Mouse (Mus musculus) heart, postnatal 25 days (tissue): ENCODE measurements around the gene Atf4. TPM values are rescaled to one million over a fixed set of nuclear protein-coding genes. Genes with fewer than 3 reads are reported as not detected.

ENCODE experiments used
- DNase-seq: peaks from one replicate; pipeline ENCODE4 v3.0.0; 2022; ENCODE audit warnings: low spot score
- intact Hi-C: fragments of 180-260 bp; cut with DNase I; formaldehyde crosslinking; loops from one replicate; pipeline ENCODE4 v1.15.1; 2025
- total RNA-seq, 2 experiments: library from RNA; stranded (reverse); gene quantifications; 2 replicates each; pipeline ENCODE4 v1.2.3; 2021

The Atf4 gene
- total RNA-seq, result 10 to 100 TPM; 58.3 to 81.7 TPM

DNA sequence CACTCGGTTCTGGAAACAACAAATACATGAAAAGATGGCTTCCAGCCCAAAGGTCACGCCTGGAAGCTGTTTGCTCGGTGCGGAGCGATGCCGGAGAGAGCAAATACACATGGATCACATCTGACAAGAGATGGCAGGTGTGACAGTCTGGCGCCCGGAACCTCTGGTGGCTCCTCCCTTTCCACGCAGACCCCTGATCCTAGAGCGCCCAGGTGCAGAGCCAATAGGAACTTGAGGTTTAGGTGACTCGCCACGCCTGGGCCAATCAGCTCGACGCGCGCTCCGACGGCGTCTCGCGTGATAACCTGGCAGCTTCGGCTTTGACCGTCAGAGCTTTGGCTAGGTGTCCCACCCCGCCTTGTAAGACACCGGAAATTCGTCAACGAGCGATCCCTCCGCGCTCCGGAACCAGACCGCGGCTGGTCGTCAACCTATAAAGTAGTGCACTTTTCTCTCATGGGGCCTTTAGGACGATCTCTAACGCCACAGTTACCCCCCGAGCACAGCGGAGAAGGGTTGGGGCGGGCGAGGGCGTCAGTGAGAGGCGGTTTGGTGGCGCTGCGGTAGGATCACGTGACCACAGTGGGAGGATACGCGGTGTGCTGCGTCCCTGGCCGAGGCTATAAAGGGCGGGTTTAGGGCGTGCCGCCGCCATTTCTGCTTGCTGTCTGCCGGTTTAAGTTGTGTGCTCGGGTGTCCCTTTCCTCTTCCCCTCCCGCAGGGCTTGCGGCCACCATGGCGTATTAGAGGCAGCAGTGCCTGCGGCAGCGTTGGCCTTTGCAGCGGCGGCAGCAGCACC lies at the start of gene Atf4:
TSS of gene Atf4 (plus strand) at position 338 of the 799 bp plus-strand sequence.
- intact Hi-C loops, result loop anchor here (1.0 kb wide), 1 partner anchor 20 kb away; the partner anchor contains the start of gene AC140267.1

GRCm38 (mm10) chr15:80206057-80206565 lies 48.9 kb upstream of the Atf4 start:
- intact Hi-C loops, result no loop called here

More for the DNA sequence above, at the start of gene Atf4:
- peak; percentile 98 for DNase-seq

DNA sequence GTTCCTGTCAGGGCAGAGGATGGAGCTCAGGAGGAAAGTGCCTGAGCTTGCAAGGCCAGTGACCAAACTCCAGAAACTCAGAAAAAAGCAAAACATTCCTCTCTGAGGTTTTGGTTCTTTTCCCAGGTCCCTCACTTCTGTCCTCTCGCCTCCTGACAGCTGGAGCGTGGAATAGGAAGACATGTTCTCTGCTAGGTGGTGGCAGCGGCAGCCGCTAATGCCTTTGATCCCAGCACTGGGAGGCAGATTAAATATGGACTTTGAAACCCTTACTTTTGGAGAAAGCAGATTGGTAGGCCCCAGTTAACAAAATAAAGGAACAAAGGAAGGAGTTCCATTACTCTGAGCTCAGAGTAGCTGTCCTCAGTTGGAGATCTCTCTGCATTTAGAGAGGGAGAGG lies 46.5 kb upstream of the Atf4 start:
- DNase-seq, result no peak
- intact Hi-C loops, result no loop called here

More at GRCm38 (mm10) chr15:80206057-80206565, 48.9 kb upstream of the Atf4 start:
- no peak for DNase-seq

- DNase-seq, result no peak
- intact Hi-C loops, result no loop called here
Observed at GRCm38 (mm10) chr15:80213688-80214087, 41.3 kb upstream of the Atf4 start.

GRCm38 (mm10) chr15:80215716-80216479 lies 39.1 kb upstream of the Atf4 start:
- intact Hi-C loops, result no loop called here
- no peak for DNase-seq

GRCm38 (mm10) chr15:80216480-80216820 lies 38.5 kb upstream of the Atf4 start:
- intact Hi-C loops, result no loop called here
- DNase-seq, result no peak

- intact Hi-C loops, result no loop called here
- DNase-seq, result no peak
Observed at GRCm38 (mm10) chr15:80217476-80217875, 37.5 kb upstream of the Atf4 start.

GRCm38 (mm10) chr15:80219211-80219610 lies 35.8 kb upstream of the Atf4 start:
- no peak for DNase-seq
- intact Hi-C loops, result no loop called here

DNA sequence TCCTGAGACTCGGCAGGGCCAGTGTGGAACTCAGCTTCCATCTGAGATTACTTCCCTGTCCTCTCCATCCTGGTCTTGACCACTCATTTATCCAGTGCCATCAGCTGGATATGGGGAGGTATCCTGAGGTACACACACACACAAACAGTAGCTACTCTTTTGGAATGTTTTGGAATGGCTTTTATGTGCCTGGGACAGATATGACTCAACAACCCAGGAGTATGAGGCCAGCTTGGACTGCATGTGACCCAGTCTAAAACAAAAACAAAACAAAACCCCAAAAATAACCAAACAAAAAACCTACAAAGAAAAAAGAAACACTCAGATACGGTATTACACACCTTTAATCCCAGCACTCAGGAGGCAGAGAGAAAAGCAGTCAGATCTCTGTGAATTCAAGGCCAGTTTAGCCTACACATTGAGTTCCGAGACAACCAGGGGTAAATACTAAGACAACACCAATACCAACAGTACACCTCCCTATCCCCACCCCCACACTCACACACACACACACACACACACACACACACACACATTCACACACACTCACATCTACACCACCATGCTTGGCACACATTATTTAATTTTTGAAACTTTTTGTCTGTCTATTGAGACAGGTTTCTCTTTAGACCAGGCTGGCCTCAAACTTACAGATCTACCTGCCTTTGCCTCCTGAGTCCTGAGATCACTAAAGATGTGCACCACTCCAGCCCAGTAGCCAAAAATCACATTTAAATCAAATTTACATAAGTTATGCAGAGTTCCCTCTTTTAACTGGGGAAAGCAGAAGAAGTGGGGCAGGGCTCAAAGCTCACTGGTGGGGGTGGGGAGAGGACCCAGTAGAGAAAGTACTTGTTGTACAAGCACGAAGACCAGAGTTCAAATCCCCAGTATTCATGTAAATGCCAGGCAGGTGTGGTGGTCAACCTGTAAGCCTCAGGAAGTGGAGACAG lies 35.0 kb upstream of the Atf4 start:
- no peak for DNase-seq
- intact Hi-C loops, result loop anchor here (5.0 to 10.0 kb wide), 2 partner anchors 128 to 275 kb away; partner anchors contain the start of genes Rpl3 and Syngr1

- no peak for DNase-seq
- intact Hi-C loops, result loop anchor here (5.0 to 10.0 kb wide), 2 partner anchors 129 to 276 kb away; partner anchors contain the start of genes Rpl3 and Syngr1
Observed at GRCm38 (mm10) chr15:80221031-80221430, 34.0 kb upstream of the Atf4 start.

DNA sequence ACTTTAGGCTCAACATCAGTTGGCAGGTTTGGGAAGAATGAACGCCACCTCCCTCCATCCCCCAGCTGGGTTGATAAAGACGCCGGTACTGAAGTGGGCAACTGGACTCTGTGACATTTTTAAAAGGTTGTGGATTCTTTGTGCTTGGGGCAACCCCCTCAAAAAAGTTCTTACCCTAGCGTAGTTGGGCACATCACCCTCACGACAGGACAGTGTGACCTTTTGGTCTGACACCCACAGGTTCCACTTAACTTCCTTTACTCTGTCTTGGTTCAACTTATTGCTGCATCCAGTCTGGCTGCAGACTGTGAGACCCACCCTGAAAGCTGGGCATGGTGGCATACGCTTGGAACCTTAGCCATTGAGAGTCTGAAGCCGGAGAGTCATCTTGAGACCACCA lies 31.2 kb upstream of the Atf4 start:
- intact Hi-C loops, result loop anchor here (5.0 to 10.0 kb wide), 2 partner anchors 131 to 279 kb away; partner anchors contain the start of genes Rpl3 and Syngr1
- DNase-seq, result no peak

DNA sequence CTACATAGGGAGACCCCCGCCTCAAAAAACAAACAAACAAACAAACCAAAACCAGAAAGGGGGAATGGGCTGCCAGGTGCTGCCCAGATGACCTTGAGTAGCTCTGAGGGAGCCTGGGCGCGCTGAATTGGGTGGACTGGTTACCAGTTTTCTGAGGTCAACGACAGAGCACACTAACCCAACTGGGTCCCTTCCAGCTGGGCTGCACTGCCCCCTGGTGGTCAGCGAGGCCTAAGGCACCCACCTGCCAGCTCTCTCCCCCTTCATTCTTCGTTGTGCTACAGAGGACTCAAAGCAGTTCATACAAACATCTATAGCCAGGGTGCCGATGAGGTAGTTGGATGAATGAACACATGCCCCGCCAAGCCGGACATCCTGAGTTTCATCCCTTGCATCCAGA lies 29.8 kb upstream of the Atf4 start:
- DNase-seq, result no peak
- intact Hi-C loops, result loop anchor here (5.0 to 10.0 kb wide), 3 partner anchors 37 to 280 kb away; partner anchors contain the start of genes Rps19bp1 and Tab1

DNA sequence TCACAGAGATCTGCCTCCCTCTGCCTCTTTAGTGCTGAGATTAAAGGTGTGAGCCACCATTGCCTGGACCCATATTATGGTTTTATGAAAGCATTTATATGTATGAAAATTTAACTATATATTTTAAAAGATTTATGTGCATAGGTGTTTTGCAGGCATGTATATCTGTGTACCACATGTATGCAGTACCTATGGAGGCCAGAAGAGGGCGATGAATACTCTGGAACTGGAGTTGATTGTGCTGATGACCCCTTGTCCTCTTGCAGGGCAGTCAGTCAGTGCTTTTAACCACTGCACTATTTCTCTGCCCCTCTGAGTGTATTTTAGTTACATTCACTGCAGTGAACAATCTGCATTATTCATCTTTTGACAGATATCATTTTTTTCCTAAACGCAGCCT lies 29.2 kb upstream of the Atf4 start:
- DNase-seq, result no peak
- intact Hi-C loops, result loop anchor here (5.0 to 10.0 kb wide), 3 partner anchors 37 to 281 kb away; partner anchors contain the start of genes Rps19bp1 and Tab1

- no peak for DNase-seq
- intact Hi-C loops, result loop anchor here (5.0 to 10.0 kb wide), 3 partner anchors 34 to 283 kb away; partner anchors contain the start of genes Rps19bp1 and Tab1
Observed at GRCm38 (mm10) chr15:80228071-80228800, 26.7 kb upstream of the Atf4 start.

- intact Hi-C loops, result no loop called here
- DNase-seq, result no peak
Observed at GRCm38 (mm10) chr15:80232331-80232730, 22.7 kb upstream of the Atf4 start.

DNA sequence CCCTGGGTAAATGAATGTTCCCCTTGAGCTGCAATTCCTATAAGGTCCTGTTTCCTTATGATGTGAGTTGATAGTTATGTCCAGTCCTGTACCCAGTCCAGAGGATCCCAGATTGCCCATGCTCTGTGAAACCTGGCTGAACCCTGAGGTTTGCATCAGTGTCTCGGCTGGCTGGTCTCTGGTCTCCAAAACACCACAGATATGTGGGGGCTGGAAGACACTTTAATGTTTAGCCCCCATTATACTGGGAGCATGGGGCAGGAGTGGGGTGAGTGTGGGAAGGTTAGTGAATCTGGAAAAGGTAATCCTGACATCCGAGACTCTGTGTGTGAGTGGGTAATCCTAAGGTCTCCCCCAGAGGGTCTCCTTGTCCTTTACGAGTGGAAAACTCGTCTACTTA lies 21.9 kb upstream of the Atf4 start:
- no peak for DNase-seq

GRCm38 (mm10) chr15:80233733-80234509 lies 21.1 kb upstream of the Atf4 start, which contains the start of gene Mief1:
Mief1 (plus strand) TSS chr15:80234018.
- intact Hi-C loops, result no loop called here
- peak; percentile 96 for DNase-seq

More for the DNA sequence above, 21.9 kb upstream of the Atf4 start:
- intact Hi-C loops, result no loop called here

- intact Hi-C loops, result loop anchor here (1.0 kb wide), 1 partner anchor 19 kb away; no protein-coding TSS in a partner anchor
- no peak for DNase-seq
Observed at GRCm38 (mm10) chr15:80235535-80235934, 19.4 kb upstream of the Atf4 start, which contains the start of gene AC140267.1. AC140267.1 (plus strand) TSS chr15:80235835.
